Mouse (Mus musculus) frontal cortex, adult 2 months (tissue): Measurements from ENCODE around the gene Med8. TPM values are rescaled to one million over a fixed set of nuclear protein-coding genes. Genes with fewer than 3 reads are reported as not detected.

ENCODE experiments used
- DNase-seq, 2 experiments: peaks; one replicate each; pipeline ENCODE4 v3.0.0; 2022; ENCODE audit warnings: low spot score in 1 of 2; ENCODE audit errors: extremely low spot score in 1 of 2
- polyA plus RNA-seq: library from polyadenylated mRNA; depleted of rRNA; stranded (reverse); fragments of >200 nt; gene quantifications from 2 replicates; pipeline ENCODE4 v1.2.3, GENCODE M21; 2012; rRNA removed

Med8 gene
- polyA plus RNA-seq, 1 experiment, result 56.8 TPM

DNA sequence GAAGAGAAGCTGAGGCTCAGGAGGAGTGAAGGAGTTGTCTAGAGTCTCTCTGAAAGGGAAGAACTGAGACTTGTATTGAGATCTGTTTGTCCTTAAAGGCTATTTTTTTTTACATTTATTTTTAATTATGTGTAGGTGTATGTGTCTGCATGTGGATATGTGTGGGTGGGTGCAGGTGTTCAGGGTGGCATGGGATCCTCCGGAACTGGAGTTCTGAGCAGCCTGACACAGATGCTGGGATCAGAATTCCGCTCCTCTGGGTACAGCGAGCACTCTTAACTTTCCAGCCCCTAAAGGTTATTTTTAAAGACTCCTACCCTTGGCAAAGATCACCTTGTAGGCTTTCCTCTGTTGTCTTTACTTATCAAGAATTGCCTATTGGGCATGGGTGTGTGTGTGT, 55.8 kb downstream of the Med8 start:
- peak; percentile 15 to 23 for DNase-seq

Other genes with a start within 250 kb of the Med8 start
- 42.5 and 50.0 TPM in 2 replicates for gene Kdm4a, start 229.3 kb upstream of the Med8 start, polyA plus RNA-seq
- gene Ptprf, start 117.9 kb upstream of the Med8 start, polyA plus RNA-seq, result 48.7 and 61.0 TPM in 2 replicates
- 40.2 and 41.3 TPM in 2 replicates for gene Szt2, start 64 bp upstream of the Med8 start, polyA plus RNA-seq
- 65.2 and 76.6 TPM in 2 replicates for gene Elovl1, start 18.8 kb downstream of the Med8 start, polyA plus RNA-seq
- 2.2 and 2.8 TPM in 2 replicates for gene Cdc20, start 28.0 kb downstream of the Med8 start, polyA plus RNA-seq
- 0.32 and 1.0 TPM in 2 replicates for gene Mpl, start 48.2 kb downstream of the Med8 start, polyA plus RNA-seq
- 11.8 and 13.3 TPM in 2 replicates for gene Tie1, start 80.7 kb downstream of the Med8 start, polyA plus RNA-seq
- 0.10 and 0.36 TPM in 2 replicates for gene 2610528J11Rik, start 117.7 kb downstream of the Med8 start, polyA plus RNA-seq
- 10.0 and 12.3 TPM in 2 replicates for gene Tmem125, start 134.7 kb downstream of the Med8 start, polyA plus RNA-seq
- gene Cfap57, start 211.4 kb downstream of the Med8 start, polyA plus RNA-seq, result 0.36 and 0.50 TPM in 2 replicates
- gene Ebna1bp2, start 211.5 kb downstream of the Med8 start, polyA plus RNA-seq, result 49.0 and 54.8 TPM in 2 replicates
- gene Olfr62, start 249.6 kb downstream of the Med8 start, polyA plus RNA-seq, result not detected in 2 replicates